Mouse (Mus musculus) CH12.LX (cell line): ENCODE results near the gene Cyp8b1.

ENCODE experiments used
- CHD2 ChIP-seq: IDR thresholded peaks from 2 replicates; pipeline ENCODE4 v1.6.1; 2011; ENCODE audit warnings: low read length, improper control_type of control experiment
- CTCF ChIP-seq, 2 experiments: IDR thresholded peaks in 1 of 2; conservative IDR thresholded peaks in 1 of 2; 2 replicates each; pipeline ENCODE4 v1.5.1; 2011 to 2012; ENCODE audit warnings: low read depth in 2 of 2, low read length in 2 of 2, improper control_type of control experiment in 1 of 2, inconsistent platforms in 1 of 2, mild to moderate bottlenecking in 1 of 2, moderate library complexity in 1 of 2
- E2F4 ChIP-seq: IDR thresholded peaks from 2 replicates; pipeline ENCODE4 v1.6.1; 2011; ENCODE audit warnings: low read depth, low read length, improper control_type of control experiment; ENCODE audit not compliant: insufficient replicate concordance
- EP300 ChIP-seq: IDR thresholded peaks from 2 replicates; pipeline ENCODE4 v1.6.1; 2011; ENCODE audit warnings: low read length, improper control_type of control experiment
- MAFK ChIP-seq: IDR thresholded peaks from 2 replicates; pipeline ENCODE4 v1.6.1; 2011; ENCODE audit warnings: low read length, improper control_type of control experiment; ENCODE audit not compliant: insufficient replicate concordance
- MAX ChIP-seq: IDR thresholded peaks from 2 replicates; pipeline ENCODE4 v1.6.1; 2011; ENCODE audit warnings: low read length, improper control_type of control experiment
- POLR2A ChIP-seq: IDR thresholded peaks from 2 replicates; pipeline ENCODE4 v1.6.1; 2011; ENCODE audit warnings: low read depth, mild to moderate bottlenecking, improper control_type of control experiment, low read length
- RCOR1 ChIP-seq: conservative IDR thresholded peaks from 2 replicates; pipeline ENCODE4 v1.6.1; 2012; ENCODE audit warnings: low read depth, mild to moderate bottlenecking, inconsistent platforms, low read length, improper control_type of control experiment
- SIN3A ChIP-seq: IDR thresholded peaks from 2 replicates; pipeline ENCODE4 v1.6.1; 2012; ENCODE audit warnings: low read length, improper control_type of control experiment, inconsistent platforms
- USF1 ChIP-seq: IDR thresholded peaks from 2 replicates; pipeline ENCODE4 v1.6.1; 2014; ENCODE audit warnings: low read depth, mild to moderate bottlenecking, inconsistent platforms, low read length, improper control_type of control experiment
- USF2 ChIP-seq: conservative IDR thresholded peaks from 2 replicates; pipeline ENCODE4 v1.6.1; 2011; ENCODE audit warnings: low read depth, low read length, improper control_type of control experiment

- TF ChIP-seq CTCF (conservative IDR thresholded peaks at IDR 0.05 in 1 of 2, IDR thresholded peaks at IDR 0.05 in 1 of 2; ENCODE audit: low read depth in 2 of 2, low read length in 2 of 2) (no peak), MAFK (no peak), USF1 (no peak), RCOR1 (no peak), SIN3A (no peak), POLR2A (no peak), E2F4 (no peak), EP300 (no peak), MAX (no peak), USF2 (no peak), CHD2 (no peak)
Measured at GRCm38 (mm10) chr9:121894447-121894846, 21.7 kb downstream of the Cyp8b1 start.
